Mouse (Mus musculus): Measurements from ENCODE around the gene Hist1h3i. TPM values are rescaled to one million over a fixed set of nuclear protein-coding genes. Genes with fewer than 3 reads are reported as not detected.

The Hist1h3i gene
- polyA plus RNA-seq, 1 experiment from 2014 or later = 414 TPM

- DNase-seq (ENCODE audit: low spot score) = peak; percentile 72
Measured at GRCm38 (mm10) chr13:21783734-21784161, 578 bp upstream of the Hist1h3i start.

GRCm38 (mm10) chr13:21782361-21783254 lies 562 bp downstream of the Hist1h3i start:
- peak; percentile 66 for DNase-seq (ENCODE audit: low spot score)

- DNase-seq (ENCODE audit: low spot score) = no peak
Measured at GRCm38 (mm10) chr13:21781639-21782038, 1.5 kb downstream of the Hist1h3i start.

GRCm38 (mm10) chr13:21781021-21781555 lies 2.1 kb downstream of the Hist1h3i start:
- peak; percentile 5 for DNase-seq (ENCODE audit: low spot score)

GRCm38 (mm10) chr13:21779767-21780731 lies 3.1 kb downstream of the Hist1h3i start, which contains the start of gene Hist1h1b:
TSS of gene Hist1h1b (minus strand) at chr13:21780625.
- peak; percentile 88 for DNase-seq (ENCODE audit: low spot score)

- DNase-seq (ENCODE audit: low spot score) = peak; percentile 91
Measured at GRCm38 (mm10) chr13:21778814-21779766, 4.1 kb downstream of the Hist1h3i start.

- DNase-seq (ENCODE audit: low spot score) = no peak
Measured at GRCm38 (mm10) chr13:21755707-21756106, 27.5 kb downstream of the Hist1h3i start.

- peak; percentile 60 for DNase-seq (ENCODE audit: low spot score)
Measured at GRCm38 (mm10) chr13:21754294-21755001, 28.7 kb downstream of the Hist1h3i start.

GRCm38 (mm10) chr13:21753524-21754285 lies 29.5 kb downstream of the Hist1h3i start, which contains the start of the genes Hist1h2ak and Hist1h2bn:
TSS of gene Hist1h2ak (minus strand) at chr13:21753827.
TSS of gene Hist1h2bn (plus strand) at chr13:21754123.
- peak; percentile 95 for DNase-seq (ENCODE audit: low spot score)

GRCm38 (mm10) chr13:21753051-21753523 lies 30.1 kb downstream of the Hist1h3i start:
- DNase-seq (ENCODE audit: low spot score) = peak; percentile 66

- DNase-seq (ENCODE audit: low spot score) = peak; percentile 42
Measured at GRCm38 (mm10) chr13:21752356-21752755, 30.8 kb downstream of the Hist1h3i start.

GRCm38 (mm10) chr13:21751827-21752226 lies 31.3 kb downstream of the Hist1h3i start:
- peak; percentile 25 for DNase-seq (ENCODE audit: low spot score)

GRCm38 (mm10) chr13:21751417-21751816 lies 31.8 kb downstream of the Hist1h3i start:
- no peak for DNase-seq (ENCODE audit: low spot score)

- peak; percentile 95 for DNase-seq (ENCODE audit: low spot score)
Measured at GRCm38 (mm10) chr13:21750159-21751017, 32.8 kb downstream of the Hist1h3i start, which contains the start of gene Hist1h4k. TSS of gene Hist1h4k (minus strand) at chr13:21750505.

- peak; percentile 58 for DNase-seq (ENCODE audit: low spot score)
Measured at GRCm38 (mm10) chr13:21749387-21750158, 33.6 kb downstream of the Hist1h3i start.

- DNase-seq (ENCODE audit: low spot score) = no peak
Measured at GRCm38 (mm10) chr13:21745006-21745405, 38.2 kb downstream of the Hist1h3i start.

All from thymus, postnatal 0 days (tissue).